Mouse (Mus musculus) heart, postnatal 0 days (tissue): Measurements from ENCODE around the gene Hoxc6.

Source experiments
- CTCF ChIP-seq: IDR thresholded peaks from 2 replicates; pipeline ENCODE4 v1.5.1; 2016; ENCODE audit warnings: antibody characterized with exemption, control low read depth, low read depth
- EP300 ChIP-seq: IDR thresholded peaks from 2 replicates; pipeline ENCODE4 v1.6.1; 2016; ENCODE audit warnings: antibody characterized with exemption, low read depth

DNA sequence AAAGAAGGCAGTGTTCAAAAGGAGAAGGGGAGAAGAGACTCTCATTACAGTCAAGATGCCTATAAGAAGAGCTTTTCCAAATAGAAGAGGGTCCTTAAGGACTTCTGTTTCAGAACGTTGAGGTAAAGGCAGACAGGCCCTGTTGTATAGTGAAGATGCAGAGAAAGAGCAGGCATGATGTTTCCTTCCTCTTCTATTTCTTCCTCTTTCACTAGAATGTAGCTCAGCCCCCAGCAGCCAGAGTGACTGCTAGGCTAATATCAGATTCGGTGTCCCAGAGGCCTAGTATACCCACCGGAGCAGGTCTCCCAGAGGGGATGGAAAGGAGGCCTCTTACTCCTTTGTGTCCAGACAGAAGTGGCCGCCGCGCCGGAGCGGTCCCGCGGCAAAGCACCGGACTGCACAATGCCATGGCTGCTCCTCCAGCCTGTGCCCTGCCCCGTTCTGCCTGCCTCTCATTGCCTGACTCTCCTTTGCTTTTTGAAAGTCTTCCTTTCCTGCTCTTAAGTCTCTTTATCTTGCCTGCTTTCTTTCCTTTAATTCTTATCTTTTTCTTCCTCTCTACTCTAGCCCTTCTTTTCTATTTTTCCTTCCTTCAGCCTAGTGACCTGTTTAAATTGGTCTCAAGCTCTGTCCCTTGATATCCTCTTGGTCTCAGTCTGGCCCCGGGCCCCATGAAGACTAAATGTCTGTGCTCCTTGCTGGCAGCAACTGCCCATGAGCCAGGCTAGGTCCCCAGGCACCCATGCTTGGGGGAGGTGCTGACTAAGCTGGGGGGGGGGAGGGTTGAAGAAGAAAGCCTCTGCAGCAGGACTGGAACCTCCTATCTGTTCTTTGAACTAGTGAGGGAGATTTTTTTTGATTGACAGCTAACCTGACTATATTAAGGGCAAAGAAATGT is 19.2 kb upstream of the Hoxc6 start:
- TF ChIP-seq EP300 = no peak
- no peak for TF ChIP-seq CTCF
